Mouse (Mus musculus): ENCODE measurements around the gene Prkab2.
A peak's percentile ranks its signal among the peaks of the same experiment; 100 is the strongest.

Prkab2 gene

GRCm38 (mm10) chr3:97657655-97658411 is at the start of gene Prkab2:
Gene Prkab2, plus strand, starts transcription at chr3:97658193.
- peak; percentile 99 for DNase-seq

- peak; percentile 42 for DNase-seq
Observed at GRCm38 (mm10) chr3:97609201-97609844, 48.7 kb upstream of the Prkab2 start.

- DNase-seq, result peak; percentile 90
Observed at GRCm38 (mm10) chr3:97609845-97610410, 48.1 kb upstream of the Prkab2 start, which contains the start of gene Chd1l. Gene Chd1l, minus strand, starts transcription at chr3:97610203.

- no peak for DNase-seq
Observed at GRCm38 (mm10) chr3:97611021-97611420, 47.0 kb upstream of the Prkab2 start.

- DNase-seq, result no peak
Observed at GRCm38 (mm10) chr3:97615154-97615553, 42.8 kb upstream of the Prkab2 start.

- DNase-seq, result no peak
Observed at GRCm38 (mm10) chr3:97615933-97616332, 42.1 kb upstream of the Prkab2 start.

- no peak for DNase-seq
Observed at GRCm38 (mm10) chr3:97617091-97617825, 40.7 kb upstream of the Prkab2 start.

GRCm38 (mm10) chr3:97617899-97618298 is 40.1 kb upstream of the Prkab2 start:
- DNase-seq, result no peak

GRCm38 (mm10) chr3:97620657-97621056 is 37.3 kb upstream of the Prkab2 start:
- DNase-seq, result no peak

- no peak for DNase-seq
Observed at GRCm38 (mm10) chr3:97624611-97625010, 33.4 kb upstream of the Prkab2 start.

- DNase-seq, result no peak
Observed at GRCm38 (mm10) chr3:97627893-97628292, 30.1 kb upstream of the Prkab2 start.

GRCm38 (mm10) chr3:97628391-97629001 is 29.5 kb upstream of the Prkab2 start, which contains the start of gene Fmo5:
Gene Fmo5, plus strand, starts transcription at chr3:97628804.
- no peak for DNase-seq

- DNase-seq, result no peak
Observed at GRCm38 (mm10) chr3:97629941-97630340, 28.1 kb upstream of the Prkab2 start.

- no peak for DNase-seq
Observed at GRCm38 (mm10) chr3:97630746-97631145, 27.2 kb upstream of the Prkab2 start.

GRCm38 (mm10) chr3:97631258-97631860 is 26.6 kb upstream of the Prkab2 start:
- no peak for DNase-seq

GRCm38 (mm10) chr3:97633456-97633855 is 24.5 kb upstream of the Prkab2 start:
- no peak for DNase-seq

GRCm38 (mm10) chr3:97634288-97634761 is 23.7 kb upstream of the Prkab2 start:
- no peak for DNase-seq

GRCm38 (mm10) chr3:97641396-97641795 is 16.6 kb upstream of the Prkab2 start:
- no peak for DNase-seq

- no peak for DNase-seq
Observed at GRCm38 (mm10) chr3:97642001-97642400, 16.0 kb upstream of the Prkab2 start.

- DNase-seq, result no peak
Observed at GRCm38 (mm10) chr3:97648518-97648917, 9.5 kb upstream of the Prkab2 start.

- no peak for DNase-seq
Observed at GRCm38 (mm10) chr3:97649022-97649421, 9.0 kb upstream of the Prkab2 start.

GRCm38 (mm10) chr3:97649469-97649868 is 8.5 kb upstream of the Prkab2 start:
- no peak for DNase-seq
